Mouse (Mus musculus): ENCODE data around the gene Ndufs1. TPM values are rescaled to one million over a fixed set of nuclear protein-coding genes. Genes with fewer than 3 reads are reported as not detected.

The Ndufs1 gene
- polyA plus RNA-seq, 1 experiment from 2014 or later = 184 TPM

GRCm38 (mm10) chr1:63119675-63120074, 57.0 kb downstream of the Ndufs1 start:
- H3K36me3 ChIP-seq (ENCODE audit: control insufficient read depth, insufficient read depth, low read length) = peaks cover 52% of the 10 kb centered on the region
- peaks cover 10% of the 10 kb centered on the region for H3K4me1 ChIP-seq (replicated peaks; ENCODE audit: control insufficient read depth, insufficient read depth, low read length)
- H3K9ac ChIP-seq (ENCODE audit: low read depth, low read length) = no peak overlapping the region
- 68% methylated on average over 4 of the region's 4 CpGs for WGBS
- H3K27ac ChIP-seq (ENCODE audit: low read depth, low read length) = no peak overlapping the region
- no peaks in the 10 kb centered on the region for H3K9me3 ChIP-seq (ENCODE audit: control insufficient read depth, low read length)
- H3K4me3 ChIP-seq (ENCODE audit: low read depth, low read length) = no peak overlapping the region
- no peak for DNase-seq (ENCODE audit: low spot score)
- no peak overlapping the region for H3K4me2 ChIP-seq
- no peaks in the 10 kb centered on the region for H3K27me3 ChIP-seq (replicated peaks; ENCODE audit: control insufficient read depth, insufficient read depth, low read length)
- no peak for ATAC-seq (replicated peaks; ENCODE audit: low FRiP score)

- peaks cover 27% of the 10 kb centered on the region for H3K36me3 ChIP-seq (ENCODE audit: control insufficient read depth, insufficient read depth, low read length)
- WGBS = 46% methylated on average over 3 of the region's 3 CpGs
These were observed 61.1 kb downstream of the Ndufs1 start for GRCm38 (mm10) chr1:63115540-63115939.

GRCm38 (mm10) chr1:63115096-63115495, 61.5 kb downstream of the Ndufs1 start:
- DNase-seq (ENCODE audit: low spot score) = no peak
- 23% methylated on average over 4 of the region's 4 CpGs for WGBS
- Histone ChIP-seq H3K27ac (ENCODE audit: low read depth, low read length) (peak overlapping the region; percentile 98), H3K9me3 (ENCODE audit: control insufficient read depth, low read length) (no peaks in the 10 kb centered on the region), H3K4me3 (ENCODE audit: low read depth, low read length) (peak overlapping the region; percentile 92), H3K4me2 (peak overlapping the region; percentile 75), H3K36me3 (ENCODE audit: control insufficient read depth, insufficient read depth, low read length) (peaks cover 23% of the 10 kb centered on the region), H3K27me3 (replicated peaks; ENCODE audit: control insufficient read depth, insufficient read depth, low read length) (no peaks in the 10 kb centered on the region), H3K4me1 (replicated peaks; ENCODE audit: control insufficient read depth, insufficient read depth, low read length) (peaks cover 22% of the 10 kb centered on the region), H3K9ac (ENCODE audit: low read depth, low read length) (peak overlapping the region; percentile 88)
- ATAC-seq (replicated peaks; ENCODE audit: low FRiP score) = no peak

More at GRCm38 (mm10) chr1:63115540-63115939, 61.1 kb downstream of the Ndufs1 start:
- Histone ChIP-seq H3K27ac (ENCODE audit: low read depth, low read length) (no peak overlapping the region; the same call in 1 of the 2 replicates), H3K4me2 (peak overlapping the region; percentile 75), H3K4me1 (replicated peaks; ENCODE audit: control insufficient read depth, insufficient read depth, low read length) (peaks cover 18% of the 10 kb centered on the region), H3K9me3 (ENCODE audit: control insufficient read depth, low read length) (no peaks in the 10 kb centered on the region), H3K9ac (ENCODE audit: low read depth, low read length) (peak overlapping the region; percentile 88), H3K4me3 (ENCODE audit: low read depth, low read length) (peak overlapping the region; percentile 92), H3K27me3 (replicated peaks; ENCODE audit: control insufficient read depth, insufficient read depth, low read length) (no peaks in the 10 kb centered on the region)
- no peak for ATAC-seq (replicated peaks; ENCODE audit: low FRiP score)
- DNase-seq (ENCODE audit: low spot score) = no peak

DNA sequence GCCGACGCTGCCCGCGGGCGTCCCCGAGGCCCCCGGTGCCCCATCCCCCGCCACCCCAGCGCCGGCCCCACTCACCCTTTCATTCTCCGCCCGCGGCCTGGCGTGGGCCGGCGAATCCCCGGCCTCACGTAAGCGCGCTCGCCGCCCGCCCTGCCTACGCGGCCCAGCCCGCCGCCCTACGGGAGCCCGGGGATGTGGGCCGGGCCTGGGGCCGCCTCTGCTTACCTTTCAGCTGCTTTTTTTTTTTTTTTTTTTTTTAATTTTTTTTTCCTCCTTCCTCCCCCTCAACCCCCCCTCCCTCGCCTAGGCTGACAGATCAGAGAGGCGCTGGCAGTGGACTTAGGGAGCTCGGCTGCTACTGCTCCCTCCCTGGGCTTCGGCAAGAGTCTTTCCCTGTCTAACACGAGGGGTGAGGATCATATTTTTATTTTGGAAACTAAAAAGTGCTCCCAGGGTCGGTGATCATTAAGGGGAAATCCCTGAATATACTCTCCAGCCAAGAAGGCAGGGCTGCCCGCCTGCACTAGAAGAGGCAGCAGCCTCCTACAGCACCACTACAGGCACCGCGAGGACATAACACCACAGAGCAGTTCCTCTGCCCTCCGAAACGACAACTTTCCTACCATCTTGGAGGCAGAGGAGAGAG, 62.4 kb downstream of the Ndufs1 start, which contains the start of gene Ino80d:
Ino80d (minus strand) TSS at position 532 of the 646 bp plus-strand sequence.
- Histone ChIP-seq H3K4me1 (replicated peaks; ENCODE audit: control insufficient read depth, insufficient read depth, low read length) (peaks cover 24% of the 10 kb centered on the region), H3K9me3 (ENCODE audit: control insufficient read depth, low read length) (no peaks in the 10 kb centered on the region), H3K27me3 (replicated peaks; ENCODE audit: control insufficient read depth, insufficient read depth, low read length) (no peaks in the 10 kb centered on the region), H3K4me2 (peak within 1 kb of the TSS; percentile 75), H3K9ac (ENCODE audit: low read depth, low read length) (peak within 1 kb of the TSS; percentile 88), H3K36me3 (ENCODE audit: control insufficient read depth, insufficient read depth, low read length) (peaks cover 16% of the 10 kb centered on the region), H3K27ac (ENCODE audit: low read depth, low read length) (peak within 1 kb of the TSS; percentile 98), H3K4me3 (ENCODE audit: low read depth, low read length) (peak within 1 kb of the TSS; percentile 92)
- WGBS = under 1% methylated on average over 29 of the region's 42 CpGs
- DNase-seq (ENCODE audit: low spot score) = peak; percentile 76
- ATAC-seq (replicated peaks; ENCODE audit: low FRiP score) = peak; percentile 80

- WGBS = 1% methylated on average over 61 of the region's 92 CpGs
- H3K27ac ChIP-seq (ENCODE audit: low read depth, low read length) = peak overlapping the region; percentile 98
- peak overlapping the region; percentile 88 for H3K9ac ChIP-seq (ENCODE audit: low read depth, low read length)
- DNase-seq (ENCODE audit: low spot score) (peak; percentile 75), ATAC-seq (replicated peaks; ENCODE audit: low FRiP score) (peak; percentile 75)
- H3K36me3 ChIP-seq (ENCODE audit: control insufficient read depth, insufficient read depth, low read length) = peaks cover 10% of the 10 kb centered on the region
- H3K27me3 ChIP-seq (replicated peaks; ENCODE audit: control insufficient read depth, insufficient read depth, low read length) = no peaks in the 10 kb centered on the region
- H3K4me2 ChIP-seq = peak overlapping the region; percentile 75
- H3K4me3 ChIP-seq (ENCODE audit: low read depth, low read length) = peak overlapping the region; percentile 92
- H3K4me1 ChIP-seq (replicated peaks; ENCODE audit: control insufficient read depth, insufficient read depth, low read length) = peaks cover 21% of the 10 kb centered on the region
- no peaks in the 10 kb centered on the region for H3K9me3 ChIP-seq (ENCODE audit: control insufficient read depth, low read length)
These were observed 63.1 kb downstream of the Ndufs1 start for GRCm38 (mm10) chr1:63113274-63114135.

- WGBS = 2% methylated on average over 11 of the region's 11 CpGs
- ATAC-seq (replicated peaks; ENCODE audit: low FRiP score) (peak; percentile 19), DNase-seq (ENCODE audit: low spot score) (peak; percentile 64)
- no peaks in the 10 kb centered on the region for H3K27me3 ChIP-seq (replicated peaks; ENCODE audit: control insufficient read depth, insufficient read depth, low read length)
- no peaks in the 10 kb centered on the region for H3K9me3 ChIP-seq (ENCODE audit: control insufficient read depth, low read length)
- H3K4me1 ChIP-seq (replicated peaks; ENCODE audit: control insufficient read depth, insufficient read depth, low read length) = peaks cover 23% of the 10 kb centered on the region
- peak overlapping the region; percentile 92 for H3K4me3 ChIP-seq (ENCODE audit: low read depth, low read length)
- peak overlapping the region; percentile 75 for H3K4me2 ChIP-seq
- H3K36me3 ChIP-seq (ENCODE audit: control insufficient read depth, insufficient read depth, low read length) = peaks cover 4% of the 10 kb centered on the region; the same call in 1 of the 2 replicates
- H3K9ac ChIP-seq (ENCODE audit: low read depth, low read length) = peak overlapping the region; percentile 88
- H3K27ac ChIP-seq (ENCODE audit: low read depth, low read length) = peak overlapping the region; percentile 98
These were observed 63.8 kb downstream of the Ndufs1 start for GRCm38 (mm10) chr1:63112865-63113261.

GRCm38 (mm10) chr1:63112151-63112864, 64.3 kb downstream of the Ndufs1 start:
- peak overlapping the region; percentile 98 for H3K27ac ChIP-seq (ENCODE audit: low read depth, low read length)
- peaks cover 26% of the 10 kb centered on the region for H3K4me1 ChIP-seq (replicated peaks; ENCODE audit: control insufficient read depth, insufficient read depth, low read length)
- H3K9me3 ChIP-seq (ENCODE audit: control insufficient read depth, low read length) = no peaks in the 10 kb centered on the region
- peaks cover 4% of the 10 kb centered on the region; the same call in 1 of the 2 replicates for H3K36me3 ChIP-seq (ENCODE audit: control insufficient read depth, insufficient read depth, low read length)
- ATAC-seq (replicated peaks; ENCODE audit: low FRiP score) (no peak), DNase-seq (ENCODE audit: low spot score) (no peak)
- H3K27me3 ChIP-seq (replicated peaks; ENCODE audit: control insufficient read depth, insufficient read depth, low read length) = no peaks in the 10 kb centered on the region
- H3K4me2 ChIP-seq = peak overlapping the region; percentile 75
- H3K4me3 ChIP-seq (ENCODE audit: low read depth, low read length) = peak overlapping the region; percentile 92
- 50% methylated on average over 8 of the region's 8 CpGs for WGBS
- H3K9ac ChIP-seq (ENCODE audit: low read depth, low read length) = peak overlapping the region; percentile 88
